Mouse (Mus musculus): ENCODE measurements around the gene Atxn1.

- no peak for TF ChIP-seq GATA1 (IDR thresholded peaks at IDR 0.05; ENCODE audit: borderline replicate concordance, low read length)
- TF ChIP-seq FLI1 (IDR thresholded peaks at IDR 0.05; ENCODE audit: low read length) = no peak
Observed at GRCm38 (mm10) chr13:45778750-45779149, 186.1 kb downstream of the Atxn1 start.
